Mouse (Mus musculus) c-Kit-positive CD71-positive TER-119-positive erythroid progenitor cells, embryonic 14.5 days (primary cell): ENCODE data around the gene Sh3rf3.

Experiments used
- DNase-seq: peaks from one replicate; pipeline ENCODE4 v3.0.0-alpha.2; 2013; ENCODE audit warnings: low spot score

Gene Sh3rf3

DNA sequence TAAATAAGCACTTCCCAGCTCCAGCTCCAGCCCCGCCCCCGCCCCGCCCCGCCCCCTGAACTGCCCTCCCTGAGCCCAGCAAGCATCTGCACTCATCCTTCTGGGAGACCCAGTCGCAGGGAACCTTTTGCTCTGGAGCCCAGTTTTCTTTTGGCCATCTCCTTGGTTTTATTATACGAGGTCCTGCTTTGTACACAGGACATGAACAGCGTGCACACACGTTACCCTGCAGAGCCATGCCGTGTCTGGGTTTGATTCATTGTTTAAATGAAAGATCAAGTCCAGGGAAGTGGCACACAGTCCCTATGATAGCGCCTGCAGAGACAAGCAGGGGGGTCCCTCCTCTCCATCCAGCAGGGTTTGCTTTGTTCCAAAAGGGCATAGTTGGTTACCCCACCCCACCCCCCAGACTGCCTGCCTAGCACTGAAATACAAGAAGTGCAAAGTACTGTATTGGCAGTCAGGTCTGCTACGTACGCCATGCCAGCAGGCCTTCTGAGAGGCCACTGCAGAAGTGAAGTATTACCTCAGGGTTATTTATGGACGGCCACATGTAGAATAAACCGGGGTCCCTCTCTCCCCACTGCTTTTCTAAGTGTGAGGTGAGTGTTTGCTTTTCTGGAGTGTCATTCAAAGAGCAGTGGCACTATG, 41.5 kb downstream of the Sh3rf3 start:
- no peak for DNase-seq

DNA sequence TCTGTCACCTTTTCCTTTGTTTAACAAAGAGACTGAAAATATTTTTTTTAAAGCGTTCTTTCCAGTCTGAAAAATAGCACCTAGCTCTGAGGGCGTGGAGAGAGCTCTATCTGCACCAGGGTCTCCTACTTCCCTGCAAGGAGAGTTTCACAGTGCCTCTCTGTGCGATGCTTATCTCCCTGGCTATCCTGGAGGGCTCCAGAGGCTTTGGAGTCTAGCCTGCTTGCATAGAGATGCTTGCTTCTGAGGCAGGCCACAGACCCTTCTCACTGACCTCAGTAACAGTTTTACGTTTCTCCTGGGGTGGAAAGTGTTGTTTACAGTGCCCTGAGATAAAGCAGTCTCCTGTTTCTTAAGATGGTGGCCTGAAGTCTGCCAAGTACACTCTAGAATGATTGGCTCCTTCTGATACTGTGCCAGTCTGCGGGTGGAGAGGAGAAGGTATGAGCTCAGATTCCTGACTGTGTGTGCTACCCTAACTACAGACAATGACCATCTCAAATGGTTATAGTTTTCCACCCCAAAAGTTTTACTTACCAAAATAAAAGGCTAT, 42.1 kb downstream of the Sh3rf3 start:
- no peak for DNase-seq

DNA sequence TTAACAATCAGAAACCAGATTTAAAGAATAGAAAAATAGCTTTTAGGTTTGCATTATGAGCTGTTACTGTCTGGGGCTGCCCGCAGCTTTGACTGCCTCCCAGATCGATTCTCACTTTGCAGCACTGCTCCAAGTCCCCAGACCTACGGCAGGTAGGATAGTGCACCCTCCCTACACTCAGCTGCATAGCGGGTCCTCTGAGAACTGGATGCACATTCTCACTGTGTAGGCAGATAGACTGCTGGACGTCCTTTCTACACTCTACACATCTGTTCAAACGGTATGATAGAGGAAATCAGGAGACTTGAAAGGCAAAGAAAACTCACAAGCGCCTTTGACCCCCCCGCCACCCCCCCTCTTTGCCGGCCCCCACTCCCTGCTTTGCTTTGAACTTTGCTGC, 42.7 kb downstream of the Sh3rf3 start:
- no peak for DNase-seq

DNA sequence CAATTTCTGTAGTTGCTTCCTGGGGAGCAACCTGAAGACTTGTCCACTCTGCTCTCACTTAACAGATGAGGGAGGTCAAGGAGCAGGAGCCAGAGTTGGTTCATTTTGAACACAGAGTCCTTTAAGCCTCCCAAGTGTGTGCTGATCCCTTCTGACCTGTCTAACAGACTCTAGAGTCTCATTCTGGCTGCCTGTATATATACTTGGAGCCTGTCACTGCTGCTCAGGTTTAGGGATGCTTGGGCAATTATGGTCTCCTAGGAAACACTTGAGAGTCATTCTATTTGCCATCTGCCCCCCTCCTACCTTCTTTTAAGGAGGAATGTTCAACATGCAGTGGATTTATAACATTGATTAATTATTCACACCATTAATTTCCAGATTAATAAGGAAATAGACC, 43.6 kb downstream of the Sh3rf3 start:
- no peak for DNase-seq

DNA sequence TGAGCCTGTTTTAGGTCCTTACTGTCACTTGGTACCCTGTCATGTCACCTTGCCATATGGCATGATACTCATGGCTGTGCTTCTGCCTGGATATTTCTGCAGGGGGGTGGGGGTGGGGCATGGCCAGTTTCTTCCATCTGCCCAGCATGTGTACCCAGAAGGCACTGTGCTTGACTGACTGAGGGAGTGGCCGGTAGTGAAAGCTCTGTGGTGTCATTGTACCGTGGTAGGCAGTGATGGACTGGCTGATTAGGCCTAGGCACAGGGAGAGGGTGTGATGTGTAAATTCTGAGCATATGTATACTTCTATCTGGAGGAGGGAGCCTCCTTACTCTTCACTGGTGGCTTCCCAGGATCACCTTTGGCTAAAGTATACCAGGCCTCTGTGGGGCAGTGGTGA, 51.6 kb downstream of the Sh3rf3 start:
- DNase-seq = no peak

DNA sequence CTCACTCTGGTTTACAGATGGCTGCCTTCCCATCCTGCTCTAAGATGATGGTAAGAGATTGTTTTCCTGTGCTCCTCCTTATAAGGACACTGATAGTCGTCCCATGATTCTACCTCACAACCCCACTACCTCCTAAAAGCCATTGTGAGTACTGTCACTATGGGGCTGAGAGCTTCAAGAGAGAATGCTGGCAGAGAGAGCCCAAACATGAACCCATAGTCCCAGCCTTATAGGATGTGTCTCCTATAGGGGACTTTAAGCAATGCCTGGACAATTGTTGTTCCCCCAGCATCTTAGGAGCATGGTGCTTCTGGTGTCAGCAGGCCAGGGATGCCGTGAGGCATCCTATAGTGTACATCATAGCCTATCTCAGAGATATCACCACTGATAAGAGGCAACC, 54.4 kb downstream of the Sh3rf3 start:
- DNase-seq = no peak

DNA sequence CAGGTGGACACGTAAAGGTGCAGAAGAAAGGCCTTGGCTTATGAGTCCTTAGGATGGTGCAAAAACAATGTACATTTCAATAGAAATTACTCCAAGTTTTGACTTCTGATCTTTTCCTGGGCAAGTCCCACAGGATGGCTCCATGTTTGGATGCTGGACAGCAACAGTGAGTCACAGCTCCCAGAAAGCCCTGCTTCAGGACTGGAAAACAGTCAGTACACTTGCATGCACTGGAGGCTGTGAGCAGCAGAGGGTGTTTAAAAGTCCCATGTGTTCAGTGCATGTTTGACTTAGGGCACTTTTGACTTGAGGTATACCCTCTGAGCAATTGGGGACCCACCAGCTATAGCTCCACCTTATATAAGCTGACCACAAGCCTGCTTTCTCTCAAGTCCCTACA, 56.7 kb downstream of the Sh3rf3 start:
- DNase-seq = no peak

DNA sequence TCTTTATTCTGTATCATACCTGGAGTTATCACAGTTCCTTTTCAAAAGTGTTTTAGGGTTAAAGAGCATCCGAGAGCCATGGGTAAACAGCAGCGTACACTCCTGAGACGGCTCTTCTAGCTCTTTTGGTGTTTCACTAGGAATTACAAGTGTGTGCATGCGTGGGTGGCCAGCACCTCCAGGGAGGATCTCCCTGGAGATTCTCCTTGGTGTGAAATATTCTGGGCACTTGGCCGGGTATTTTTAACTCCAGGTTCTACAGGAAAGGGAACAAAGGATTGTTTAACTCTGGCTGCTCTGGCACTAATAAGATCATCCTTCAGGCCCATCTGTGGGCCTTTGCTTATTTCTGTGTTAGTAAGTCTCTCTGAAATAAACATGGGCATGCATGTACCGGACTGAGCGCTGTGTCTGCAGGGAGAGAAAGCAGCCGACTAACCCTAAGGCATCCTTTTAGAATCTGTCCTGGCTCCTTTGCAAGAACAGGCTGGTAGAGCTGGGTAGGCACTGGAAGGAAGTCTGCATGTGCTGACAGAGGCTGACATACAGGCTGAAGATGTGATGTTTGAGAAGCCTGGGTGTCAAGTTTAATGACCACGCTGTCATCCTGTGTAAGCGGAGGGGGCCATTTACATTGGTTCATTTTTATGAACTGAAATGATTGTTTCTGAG, 58.1 kb downstream of the Sh3rf3 start:
- no peak for DNase-seq

DNA sequence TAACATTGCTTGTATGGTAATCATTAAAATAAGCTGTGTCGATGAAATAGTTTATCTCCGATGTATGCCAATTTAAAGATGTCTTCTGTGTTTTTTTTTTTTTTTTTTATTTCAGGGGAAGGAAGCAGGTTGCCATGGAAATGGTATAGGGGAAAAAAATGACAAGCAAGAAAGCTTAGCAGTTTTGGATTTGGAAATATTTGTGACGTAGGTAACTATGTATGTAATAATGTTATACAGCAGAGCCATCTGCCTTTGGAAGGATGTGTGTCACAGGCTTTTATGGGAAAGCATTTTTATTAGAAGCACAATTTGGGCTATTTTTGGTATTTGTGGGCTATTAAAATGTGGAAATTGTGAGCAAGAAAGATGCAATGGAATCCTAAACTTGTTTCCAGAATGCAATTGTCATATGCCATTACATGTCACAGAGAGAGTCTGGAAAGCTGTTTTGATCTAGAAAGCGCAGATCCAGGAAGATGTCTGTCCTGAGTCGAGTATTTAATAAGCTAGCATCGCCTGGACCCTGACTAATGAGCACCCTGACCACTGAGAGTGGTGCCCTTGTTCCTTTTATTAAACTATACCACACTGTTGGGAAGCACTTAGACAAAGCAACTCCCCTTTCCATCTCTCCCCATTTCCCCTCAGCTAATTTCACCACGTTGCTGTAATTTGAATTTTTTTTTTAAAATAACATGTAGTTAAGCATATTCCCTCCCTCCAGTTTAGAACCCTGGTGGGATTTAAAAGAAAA, 58.8 kb downstream of the Sh3rf3 start:
- DNase-seq = no peak

DNA sequence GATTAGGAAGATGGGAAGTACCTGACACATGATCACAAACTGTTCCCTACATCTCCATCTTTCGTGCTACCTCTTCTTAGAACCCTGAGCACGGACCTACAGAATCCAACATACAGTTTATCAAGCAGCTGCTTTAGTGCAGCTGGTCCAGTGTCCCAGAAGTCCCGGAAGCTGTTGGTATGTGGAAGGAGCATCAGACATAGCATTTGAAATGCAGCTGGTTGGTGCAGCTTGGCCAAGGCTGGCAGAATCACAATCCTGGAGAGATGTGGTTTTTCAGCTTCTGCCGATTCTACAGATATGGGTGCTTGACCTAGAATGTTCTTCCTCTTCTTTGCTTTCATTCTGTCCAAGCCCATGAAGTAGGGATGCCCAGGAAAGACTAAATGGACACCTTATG, 64.7 kb downstream of the Sh3rf3 start:
- DNase-seq = no peak

DNA sequence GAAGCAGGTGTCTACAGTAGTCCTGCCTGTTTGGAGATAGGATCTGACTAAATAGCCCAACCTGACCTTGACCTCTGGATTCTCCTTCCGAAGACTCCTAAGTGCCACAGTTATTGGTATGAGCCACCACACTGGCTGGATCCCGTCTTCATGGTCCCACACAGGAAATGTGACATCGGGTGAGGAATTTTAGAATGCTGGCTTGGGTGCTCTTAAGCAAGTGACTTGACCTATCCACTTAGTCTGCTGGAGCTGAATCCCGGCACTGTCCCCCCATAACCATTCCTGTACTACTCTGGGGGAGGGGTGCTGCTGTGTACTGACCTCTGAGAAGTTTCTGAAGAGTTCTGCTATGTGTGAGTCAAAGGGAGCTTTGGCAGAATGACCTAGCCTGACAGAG, 65.5 kb downstream of the Sh3rf3 start:
- no peak for DNase-seq

DNA sequence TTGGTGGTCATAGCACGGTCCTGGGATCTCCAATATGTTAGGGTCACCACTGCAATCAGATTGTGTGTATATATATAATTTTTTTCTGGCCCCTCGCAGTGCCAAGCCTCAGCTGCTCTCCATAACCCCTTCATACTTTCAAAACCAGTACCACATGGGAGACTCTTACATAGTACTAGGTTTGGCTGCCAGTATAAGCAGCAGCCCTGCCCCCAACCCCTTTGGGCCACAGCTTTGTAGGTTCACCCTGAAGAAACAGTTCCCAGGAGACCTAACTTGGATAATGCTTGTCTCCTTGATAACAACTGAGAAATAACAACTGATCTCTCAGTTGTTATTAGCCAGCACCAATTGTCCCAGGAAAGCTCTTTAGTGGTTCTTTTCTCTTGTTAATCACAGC, 69.6 kb downstream of the Sh3rf3 start:
- no peak for DNase-seq

DNA sequence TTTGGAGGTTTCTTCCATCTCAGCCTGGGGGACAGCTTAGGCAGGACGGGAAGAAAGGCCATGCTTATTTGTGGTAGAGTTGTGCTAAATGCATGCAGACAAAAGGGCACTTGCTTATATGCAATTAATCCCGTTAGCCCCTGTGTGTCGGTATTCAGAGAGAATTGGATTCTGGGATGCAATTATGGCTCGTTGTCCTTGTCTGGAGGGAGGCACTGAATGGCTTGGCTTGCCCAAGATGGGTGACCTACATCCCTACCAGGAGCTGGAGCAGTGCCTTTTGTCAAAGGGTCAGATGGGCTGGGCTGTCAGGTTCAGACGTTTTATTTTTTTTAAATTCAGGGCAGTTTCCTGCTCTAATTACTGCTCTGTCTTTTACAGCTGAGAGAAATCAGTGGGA, 72.2 kb downstream of the Sh3rf3 start:
- DNase-seq = no peak

DNA sequence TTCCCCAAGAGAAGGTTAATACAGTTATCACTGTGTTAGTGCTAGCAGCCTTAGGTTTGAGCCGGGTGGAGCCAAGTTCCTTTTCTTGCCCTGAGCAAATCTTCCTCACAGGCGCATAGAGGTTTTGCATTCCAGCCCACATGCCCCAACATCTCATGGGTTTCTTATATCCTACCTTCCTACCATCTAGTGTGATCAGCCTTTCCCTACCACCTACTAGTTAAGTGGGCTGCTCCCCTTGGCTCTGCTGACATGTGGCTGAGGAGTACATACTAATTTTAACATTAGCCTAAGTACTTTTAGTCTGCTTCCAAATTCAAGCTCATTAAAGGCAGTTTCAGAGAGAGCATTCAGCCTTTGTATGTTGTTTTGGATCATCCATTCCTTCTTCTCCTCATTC, 72.7 kb downstream of the Sh3rf3 start:
- DNase-seq = no peak

DNA sequence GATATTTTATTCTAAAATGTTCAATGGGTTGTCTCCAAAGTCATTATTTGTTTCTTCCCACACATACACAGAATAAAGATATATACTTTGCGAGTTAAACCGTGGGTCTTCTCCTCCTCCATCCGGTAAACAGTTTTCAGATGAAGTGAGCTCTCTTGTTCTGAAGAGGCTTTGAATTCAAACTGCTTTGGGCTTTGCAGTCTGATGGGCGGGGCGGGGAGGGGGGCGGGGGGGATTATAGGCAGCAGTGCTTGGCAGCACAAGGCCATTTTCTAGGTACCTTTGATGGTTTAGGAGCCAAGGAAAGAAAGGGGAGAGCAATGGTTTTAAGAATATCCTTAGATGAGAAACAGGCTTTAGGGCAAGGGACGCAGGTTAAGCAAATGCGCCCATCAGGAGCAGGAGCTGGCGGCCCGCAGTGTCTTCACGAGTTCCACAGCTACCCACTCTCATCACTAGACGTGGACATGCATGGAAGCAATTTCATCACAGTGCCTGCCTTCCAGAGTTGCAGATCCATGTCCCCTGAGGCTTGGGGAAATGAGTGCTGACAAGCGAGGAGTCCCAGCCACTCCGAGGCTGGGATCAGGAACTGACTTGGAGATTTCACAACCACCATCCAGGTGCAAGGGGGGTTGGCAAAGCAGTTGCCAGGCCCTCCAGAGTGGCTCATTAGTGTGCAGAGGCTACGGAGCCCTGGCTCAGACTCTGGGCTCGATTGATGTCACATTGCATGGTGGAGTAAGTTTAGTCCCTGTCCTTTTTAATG, 77.7 kb downstream of the Sh3rf3 start:
- no peak for DNase-seq

DNA sequence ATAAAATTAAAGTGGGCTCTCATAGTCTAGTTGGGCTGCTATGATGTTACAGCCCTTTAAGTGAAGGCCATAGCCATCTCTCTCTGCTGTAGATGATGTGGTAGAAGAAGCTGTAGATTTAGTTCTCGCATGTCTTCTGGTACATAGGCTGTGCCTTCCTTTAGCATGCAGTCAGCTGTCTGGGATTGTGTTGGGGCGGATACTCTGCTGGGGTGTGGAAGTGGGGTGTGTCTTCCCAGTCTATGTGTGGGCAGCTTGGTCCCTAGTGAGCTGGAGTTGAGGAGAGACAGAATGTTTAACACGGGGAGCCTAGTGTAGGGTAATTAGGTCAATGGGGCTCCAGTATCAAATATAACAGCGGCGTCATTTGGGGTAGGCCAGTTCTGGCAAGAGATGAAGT, 82.3 kb downstream of the Sh3rf3 start:
- DNase-seq = no peak

DNA sequence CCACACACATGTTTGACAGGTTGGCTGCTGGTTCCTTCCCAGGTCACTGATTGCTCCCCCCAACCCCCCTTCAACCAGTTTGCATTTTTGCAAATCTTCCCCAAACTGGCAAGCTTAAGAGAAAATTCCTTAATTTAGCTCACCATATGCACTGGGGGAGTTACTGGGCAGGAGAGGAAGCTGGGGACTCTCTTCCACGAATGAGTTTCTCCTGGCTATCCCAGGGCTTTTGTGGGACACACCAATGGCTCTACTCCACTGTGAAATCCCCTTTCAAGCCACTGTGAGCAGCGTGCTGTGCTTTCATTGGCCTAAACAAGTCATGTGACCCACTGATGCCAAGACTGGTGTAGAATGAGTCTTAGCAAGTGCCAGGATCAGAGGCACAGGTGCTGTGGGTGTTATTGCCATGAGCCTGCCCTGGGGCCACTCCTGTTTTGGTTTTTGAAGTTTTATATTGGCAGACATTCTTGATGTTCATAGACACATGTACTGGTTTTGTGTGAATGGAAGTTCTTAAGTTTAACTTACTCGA, 83.9 kb downstream of the Sh3rf3 start:
- DNase-seq = no peak

DNA sequence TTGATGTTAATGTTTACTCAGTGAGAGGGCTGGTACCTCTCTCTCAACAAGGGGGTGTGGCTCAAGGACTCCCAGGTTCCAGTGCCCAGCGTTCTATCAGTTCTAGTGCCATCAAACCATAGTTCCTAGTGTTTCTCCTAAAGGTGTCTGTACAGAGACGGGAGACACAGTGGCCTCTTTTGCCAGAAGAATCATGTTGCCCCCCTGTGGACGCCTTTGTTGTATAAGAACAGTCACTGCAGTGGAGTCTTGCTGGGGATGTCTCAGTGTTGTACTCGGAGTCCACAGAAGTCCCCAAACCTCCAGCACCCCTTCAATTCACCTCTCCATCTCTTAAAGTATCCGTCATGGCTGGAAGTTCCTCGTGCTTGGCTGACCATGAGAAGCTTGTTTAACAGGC, 92.1 kb downstream of the Sh3rf3 start:
- DNase-seq = no peak

DNA sequence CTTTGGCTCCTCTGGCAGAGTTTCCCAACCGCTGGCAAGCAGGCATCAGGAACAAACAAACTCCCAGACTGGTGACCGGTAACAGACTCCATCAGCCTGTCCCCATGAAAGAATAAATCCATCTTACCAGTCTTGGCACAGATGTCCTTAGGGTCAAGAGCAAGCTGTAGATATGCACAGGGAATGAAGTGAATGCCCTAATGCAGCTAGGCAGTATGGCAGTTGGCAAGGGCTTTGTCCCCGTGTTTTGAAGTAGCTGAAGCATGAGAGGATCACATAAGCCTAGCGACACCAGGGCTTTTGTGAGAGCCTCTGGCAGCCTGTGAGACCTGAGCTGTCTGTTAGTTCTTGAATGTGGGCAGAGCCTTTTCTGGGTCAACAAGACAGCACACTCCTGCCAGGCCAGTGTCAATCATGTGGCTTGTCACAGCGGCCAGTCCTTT, 93.9 kb downstream of the Sh3rf3 start:
- DNase-seq = no peak

DNA sequence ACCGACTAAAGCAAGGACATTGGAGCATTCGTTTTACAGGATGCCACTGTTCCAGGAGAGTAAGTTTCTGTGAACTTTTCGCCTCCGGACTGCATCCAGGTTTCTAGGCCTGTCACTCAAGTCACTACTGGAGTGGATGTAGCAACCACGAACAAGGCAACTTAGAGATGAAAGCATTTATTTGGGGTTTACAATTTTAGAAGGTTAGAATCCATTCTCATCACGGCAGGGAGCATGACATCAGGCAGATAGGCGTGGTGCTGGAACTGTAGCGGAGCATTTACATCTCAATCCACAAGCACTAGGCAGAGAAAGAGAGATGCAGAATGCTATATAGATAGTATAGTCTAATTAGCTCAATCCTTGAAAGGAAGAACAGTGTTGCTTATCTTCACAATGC, 95.3 kb downstream of the Sh3rf3 start:
- DNase-seq = no peak

DNA sequence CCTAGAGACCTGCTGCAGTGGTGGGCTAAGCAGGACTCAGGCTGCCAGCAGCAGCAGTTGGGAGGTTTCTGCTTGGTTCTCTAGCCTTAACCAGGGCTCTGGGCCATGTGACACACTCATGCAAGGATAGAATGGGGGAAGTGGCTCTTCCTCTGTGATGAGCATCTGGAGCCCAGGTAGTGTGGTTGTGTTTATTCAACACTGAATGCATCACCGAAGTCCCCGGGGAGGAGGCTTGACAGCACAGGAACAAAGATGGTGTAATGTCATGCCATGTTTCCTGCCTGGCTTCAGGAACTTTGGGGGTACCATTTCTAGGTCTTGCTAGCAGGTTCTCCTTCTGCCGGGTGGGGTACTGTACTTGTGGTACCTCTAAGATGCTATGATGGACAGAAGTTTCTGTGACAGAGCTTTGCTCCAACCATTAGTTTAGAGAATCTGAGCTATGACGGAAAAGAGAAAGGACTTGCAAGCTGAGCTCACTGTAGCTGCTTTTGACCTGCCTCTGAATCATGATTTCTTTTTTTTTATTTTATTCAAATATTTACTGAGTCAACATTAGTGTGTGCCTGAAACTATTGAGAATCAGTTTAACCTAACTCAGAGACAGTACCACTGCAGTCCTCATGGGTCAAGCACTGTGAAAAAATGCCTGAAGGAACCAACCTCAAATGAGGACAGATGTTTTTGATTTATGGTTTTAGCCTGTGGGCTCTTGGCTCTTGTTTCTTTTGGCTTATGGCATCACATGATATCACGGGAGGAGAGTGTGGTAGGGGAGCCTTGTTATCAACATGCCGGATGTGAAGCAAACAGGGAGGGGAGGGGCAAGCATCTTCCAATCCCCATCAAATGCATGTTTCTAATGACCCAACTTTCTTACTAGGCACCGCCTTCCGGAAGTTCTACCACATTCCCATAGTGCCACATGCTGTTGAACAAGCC, 102.4 kb downstream of the Sh3rf3 start:
- no peak for DNase-seq
